Mouse (Mus musculus) layer of hippocampus, adult 9-11 months (tissue): Measurements from ENCODE around the gene Hhat.

Experiments used
- DNase-seq: peaks from one replicate; pipeline ENCODE4 v3.0.0; 2022

Gene Hhat

GRCm38 (mm10) chr1:192642126-192642525 lies 128.9 kb downstream of the Hhat start:
- no peak for DNase-seq

- no peak for DNase-seq
Observed at GRCm38 (mm10) chr1:192639175-192639574, 131.8 kb downstream of the Hhat start.

- no peak for DNase-seq
Observed at GRCm38 (mm10) chr1:192621843-192622242, 149.2 kb downstream of the Hhat start.

GRCm38 (mm10) chr1:192613271-192613670 lies 157.8 kb downstream of the Hhat start:
- DNase-seq, result no peak

GRCm38 (mm10) chr1:192611996-192612739 lies 158.9 kb downstream of the Hhat start:
- no peak for DNase-seq

GRCm38 (mm10) chr1:192606876-192607275 lies 164.1 kb downstream of the Hhat start:
- no peak for DNase-seq

GRCm38 (mm10) chr1:192604413-192604812 lies 166.6 kb downstream of the Hhat start:
- no peak for DNase-seq

- DNase-seq, result no peak
Observed at GRCm38 (mm10) chr1:192603556-192603955, 167.5 kb downstream of the Hhat start.

- DNase-seq, result no peak
Observed at GRCm38 (mm10) chr1:192601206-192601605, 169.8 kb downstream of the Hhat start.

- DNase-seq, result no peak
Observed at GRCm38 (mm10) chr1:192599746-192600145, 171.3 kb downstream of the Hhat start.

- peak; percentile 81 for DNase-seq
Observed at GRCm38 (mm10) chr1:192598380-192598779, 172.6 kb downstream of the Hhat start.

- DNase-seq, result no peak
Observed at GRCm38 (mm10) chr1:192595426-192595825, 175.6 kb downstream of the Hhat start.

GRCm38 (mm10) chr1:192593492-192593891 lies 177.5 kb downstream of the Hhat start:
- DNase-seq, result no peak

- peak; percentile 84 for DNase-seq
Observed at GRCm38 (mm10) chr1:192587451-192587850, 183.6 kb downstream of the Hhat start.

GRCm38 (mm10) chr1:192585289-192585688 lies 185.7 kb downstream of the Hhat start:
- DNase-seq, result no peak

GRCm38 (mm10) chr1:192582921-192583320 lies 188.1 kb downstream of the Hhat start:
- DNase-seq, result peak; percentile 8

GRCm38 (mm10) chr1:192564691-192565090 lies 206.3 kb downstream of the Hhat start:
- DNase-seq, result no peak

GRCm38 (mm10) chr1:192559341-192559740 lies 211.7 kb downstream of the Hhat start:
- no peak for DNase-seq

- peak; percentile 25 for DNase-seq
Observed at GRCm38 (mm10) chr1:192557978-192558594, 212.9 kb downstream of the Hhat start.

- DNase-seq, result peak; percentile 9
Observed at GRCm38 (mm10) chr1:192555516-192555915, 215.5 kb downstream of the Hhat start.

GRCm38 (mm10) chr1:192550561-192550960 lies 220.5 kb downstream of the Hhat start:
- no peak for DNase-seq

GRCm38 (mm10) chr1:192546843-192547242 lies 224.2 kb downstream of the Hhat start:
- no peak for DNase-seq

GRCm38 (mm10) chr1:192544901-192545300 lies 226.1 kb downstream of the Hhat start:
- no peak for DNase-seq

GRCm38 (mm10) chr1:192544091-192544490 lies 226.9 kb downstream of the Hhat start:
- no peak for DNase-seq

- DNase-seq, result no peak
Observed at GRCm38 (mm10) chr1:192543686-192544085, 227.3 kb downstream of the Hhat start.
